Mouse (Mus musculus) CD4-positive, CD25-positive, alpha-beta regulatory T cell, adult 4 months (primary cell): ENCODE measurements around the gene Gm14322. TPM values are rescaled to one million over a fixed set of nuclear protein-coding genes. Genes with fewer than 3 reads are reported as not detected.
"Not testable (repeated sequence)": the region's sequence is repeated elsewhere in the genome, so short reads cannot be mapped to it uniquely, and the experiment has no call there.

Experiments
- ATAC-seq: one replicate; pipeline ENCODE4 v1.8.0; 2017
- polyA plus RNA-seq, 2 experiments: library from polyadenylated mRNA; unstranded; fragments of 100-300 nt; shearing (Covaris generic); gene quantifications; one replicate each; pipeline ENCODE4 v1.2.1; 2017

The Gm14322 gene
- polyA plus RNA-seq: not detected

DNA sequence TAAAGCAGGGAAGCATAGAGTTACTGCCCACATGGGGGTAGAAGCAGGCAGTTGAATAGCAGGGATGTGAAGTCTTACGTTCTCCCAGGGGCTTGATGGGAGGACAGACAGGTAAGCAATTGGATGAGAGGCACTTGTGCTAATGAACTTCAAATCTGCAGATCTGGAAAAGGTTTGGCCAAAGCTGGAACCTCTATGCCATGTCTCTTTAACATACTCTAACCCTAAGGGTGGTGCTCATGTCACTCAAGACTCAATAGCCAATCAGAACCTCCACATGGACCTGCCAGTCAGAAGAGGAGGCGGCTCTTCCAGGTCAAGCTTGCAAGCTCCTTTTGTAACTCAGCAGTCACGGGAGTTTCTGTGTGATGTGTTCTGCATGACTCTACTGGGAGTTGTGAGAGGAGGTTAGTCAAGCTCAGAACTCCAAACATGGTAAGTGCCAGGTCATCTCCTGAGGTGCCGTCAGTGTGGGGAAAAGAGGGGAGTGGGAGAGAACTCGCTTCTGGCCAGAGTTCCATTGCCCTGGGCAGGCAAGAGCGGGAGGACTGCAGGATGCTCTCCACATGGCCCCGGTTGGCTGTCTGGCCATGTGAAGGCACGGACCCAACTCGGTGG lies at the start of gene Gm14322:
TSS of gene Gm14322 (plus strand) at position 348 of the 618 bp plus-strand sequence.
- ATAC-seq: not testable (repeated sequence)

DNA sequence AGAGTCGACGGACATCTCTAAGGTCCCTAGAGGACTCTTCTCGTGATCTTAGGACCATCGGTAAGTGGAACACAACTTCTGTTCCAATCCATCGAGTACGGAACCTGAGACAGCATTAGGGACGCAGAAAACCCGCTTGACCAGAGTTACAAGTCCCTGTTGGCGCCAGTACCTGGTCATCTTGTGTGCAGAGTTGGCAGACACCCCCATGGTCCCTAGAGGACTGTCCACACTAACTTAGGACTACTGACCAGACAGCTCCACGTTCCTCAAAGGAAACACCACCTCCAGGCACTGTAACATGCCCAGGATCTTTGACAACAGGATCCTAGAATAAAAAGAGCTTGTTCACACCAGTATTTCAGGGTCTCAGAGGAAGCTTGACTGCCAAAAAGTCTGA lies 17.6 kb upstream of the Gm14322 start:
- not testable (repeated sequence) for ATAC-seq

DNA sequence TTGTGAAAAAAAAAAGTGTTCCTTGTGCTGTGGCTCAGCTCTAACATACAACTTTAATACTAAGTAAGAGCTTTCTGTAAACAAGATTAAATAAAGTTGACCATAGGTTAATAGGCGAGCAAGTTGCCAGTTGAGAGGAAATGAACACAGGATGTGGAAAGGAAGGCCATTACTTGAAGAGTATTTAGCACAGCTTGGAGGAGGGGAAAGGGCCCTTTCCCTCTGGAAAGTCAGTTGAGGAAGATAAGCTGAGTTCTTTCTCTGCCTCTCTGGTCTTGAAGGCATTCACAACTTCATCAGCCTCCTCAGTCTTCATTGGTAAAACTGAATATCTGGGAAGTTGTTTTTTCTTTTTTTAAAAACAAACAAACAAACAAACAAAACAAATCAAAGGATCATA lies 28.3 kb downstream of the Gm14322 start:
- not testable (repeated sequence) for ATAC-seq

DNA sequence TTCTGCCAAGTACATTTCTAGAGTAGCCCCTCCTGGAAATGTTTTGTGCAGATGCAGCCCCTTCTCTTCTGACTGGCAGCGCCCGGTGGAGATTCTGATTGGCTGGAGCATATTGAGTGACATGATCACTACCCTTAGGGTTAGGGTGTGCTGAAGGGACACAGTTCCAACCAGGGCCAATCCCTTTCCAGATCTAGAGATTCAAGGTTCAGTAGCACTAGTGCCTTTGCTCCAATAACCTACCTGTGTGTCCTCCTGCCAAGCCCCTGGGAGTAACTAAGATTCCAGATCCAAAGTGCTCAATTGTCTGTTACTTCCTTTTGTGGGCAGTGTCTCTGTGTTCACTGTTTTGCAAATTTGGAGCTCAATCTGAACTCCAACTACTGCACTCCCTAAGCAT lies 47.1 kb downstream of the Gm14322 start:
- not testable (repeated sequence) for ATAC-seq

Other genes with a start within 250 kb of the Gm14322 start
- gene Gm14406, start 181.1 kb upstream of the Gm14322 start, polyA plus RNA-seq: not detected
- gene Gm14325, start 81.0 kb downstream of the Gm14322 start, polyA plus RNA-seq: 10 to 100 TPM; 14.8 to 14.9 TPM
- gene Gm14327, start 137.8 kb downstream of the Gm14322 start, polyA plus RNA-seq: 1 to 10 TPM in 1 of 2 experiments, not detected in 1; 7.6 TPM
- 1 to 10 TPM; 1.5 to 1.9 TPM for gene Zfp972, start 166.3 kb downstream of the Gm14322 start, polyA plus RNA-seq
- 10 to 100 TPM; 10.8 to 11.7 TPM for gene Gm14326, start 198.0 kb downstream of the Gm14322 start, polyA plus RNA-seq